Mouse (Mus musculus) embryo, embryonic 11.5 days (tissue): ENCODE results near the gene Slc22a29.
"Not testable (repeated sequence)": the region's sequence is repeated elsewhere in the genome, so short reads cannot be mapped to it uniquely, and the experiment has no call there.

ENCODE experiments used
- DNase-seq: peaks from one replicate; pipeline ENCODE4 v3.0.0-alpha.2; 2012; ENCODE audit warnings: low read depth, low spot score

Slc22a29 gene

GRCm38 (mm10) chr19:8218800-8219199 lies at the start of gene Slc22a29:
Gene Slc22a29, minus strand, starts transcription at chr19:8218900.
- no peak for DNase-seq

GRCm38 (mm10) chr19:8265324-8265723 lies 46.6 kb upstream of the Slc22a29 start:
- no peak for DNase-seq

GRCm38 (mm10) chr19:8252705-8253037 lies 34.0 kb upstream of the Slc22a29 start:
- no peak for DNase-seq

- DNase-seq, result peak; percentile 83
Measured at GRCm38 (mm10) chr19:8251896-8252704, 33.4 kb upstream of the Slc22a29 start.

GRCm38 (mm10) chr19:8228916-8229315 lies 10.2 kb upstream of the Slc22a29 start:
- DNase-seq, result no peak

GRCm38 (mm10) chr19:8148787-8149523 lies 69.7 kb downstream of the Slc22a29 start:
- DNase-seq, result no peak

GRCm38 (mm10) chr19:8142716-8143115 lies 76.0 kb downstream of the Slc22a29 start:
- not testable (repeated sequence) for DNase-seq

GRCm38 (mm10) chr19:8134127-8134841 lies 84.4 kb downstream of the Slc22a29 start:
- not testable (repeated sequence) for DNase-seq

GRCm38 (mm10) chr19:8131881-8132280 lies 86.8 kb downstream of the Slc22a29 start, which contains the start of gene Slc22a28:
Gene Slc22a28, minus strand, starts transcription at chr19:8131982.
- DNase-seq, result not testable (repeated sequence)
